ENCODE assay signal across 18 mouse cellular contexts in genomic region chr1:187938652-187939051, GRCm38 (mm10).
DNase-seq lines count a peak whose midpoint lies in the region; ATAC-seq and TF ChIP-seq lines count a peak whose summit lies in the region.
"Had no signal": no experiment of that assay in that cellular context is flagged by ENCODE, and none has a peak within 500 bp of the region (broad histone marks: within the 10 kb centered on the region; RNA-seq: fewer than 3 reads in every experiment).

No protein-coding gene starts in this region.

- CTCF ChIA-PET in Patski (lab: Charles Lee): interaction anchor here (1.3 kb wide), 1 partner anchor 20 kb away, joined by 4 read pairs; no protein-coding TSS in a partner anchor

- H3K27ac ChIP-seq in forebrain, postnatal 0 days (ENCODE audit: low read depth, low read length): no peak overlapping the region
- H3K27ac ChIP-seq in forebrain, embryonic 14.5 days (ENCODE audit: low read depth, low read length): no peak overlapping the region
- H3K27ac ChIP-seq in heart, embryonic 12.5 days (ENCODE audit: poor library complexity, severe bottlenecking): peak overlapping the region; percentile 74
- H3K27ac ChIP-seq: hindbrain, embryonic 12.5 days; limb, embryonic 13.5 days; liver, embryonic 13.5 days; stomach, postnatal 0 days had no signal

- H3K9me3 ChIP-seq in forebrain, postnatal 0 days (ENCODE audit: low read length): no peaks in the 10 kb centered on the region
- H3K9me3 ChIP-seq in forebrain, embryonic 14.5 days (replicated peaks; ENCODE audit: control insufficient read depth, low read length): no peaks in the 10 kb centered on the region
- H3K9me3 ChIP-seq in heart, embryonic 12.5 days (replicated peaks): no peaks in the 10 kb centered on the region
- H3K9me3 ChIP-seq: hindbrain, embryonic 12.5 days; limb, embryonic 13.5 days; liver, embryonic 13.5 days had no signal

- peak; percentile 18 for DNase-seq in forebrain, postnatal 0 days
- DNase-seq in forebrain, embryonic 14.5 days (ENCODE audit: low spot score): no peak
- peak; percentile 3 for DNase-seq in Patski (ENCODE audit: low read depth, low spot score)
- peak; percentile 50 for DNase-seq in heart, postnatal 4 days
- DNase-seq in frontal cortex, postnatal 10 days (ENCODE audit: low spot score in 2 of 2): no peak
- DNase-seq in left cerebral cortex, postnatal 25 days (ENCODE audit: low spot score in 2 of 2): no peak
- DNase-seq in left cerebral cortex, postnatal 10 days (ENCODE audit: extremely low spot score in 1 of 2, low spot score in 2 of 2): no peak
- DNase-seq: adrenal gland, postnatal 14 days; cerebellum, postnatal 25 days; liver, embryonic 13.5 days; retina, postnatal 1 day; right cerebral cortex, postnatal 4 days had no signal

- no peak for ATAC-seq in forebrain, postnatal 0 days
- no peak for ATAC-seq in forebrain, embryonic 14.5 days
- no peak for ATAC-seq in Patski
- ATAC-seq in heart, embryonic 12.5 days (ENCODE audit: insufficient number of reproducible peaks, low FRiP score): no peak
- ATAC-seq: CD4-positive, CD25-positive, alpha-beta regulatory T cell, adult 4 months had no signal

- H3K4me3 ChIP-seq in forebrain, postnatal 0 days (ENCODE audit: low read depth, low read length): no peak overlapping the region
- H3K4me3 ChIP-seq in forebrain, embryonic 14.5 days (ENCODE audit: low read depth, low read length): no peak overlapping the region
- no peak overlapping the region for H3K4me3 ChIP-seq in heart, embryonic 12.5 days
- H3K4me3 ChIP-seq: hindbrain, embryonic 12.5 days; limb, embryonic 13.5 days; liver, embryonic 13.5 days had no signal

- in situ Hi-C loops in Patski (cut with MboI; ENCODE audit: low pct_unique_long_range_greater_than_20kb): no loop called here

- H3K9ac ChIP-seq in forebrain, postnatal 0 days: no peak overlapping the region
- no peak overlapping the region for H3K9ac ChIP-seq in forebrain, embryonic 14.5 days (ENCODE audit: low read length)
- H3K9ac ChIP-seq in heart, embryonic 12.5 days: no peak overlapping the region
- H3K9ac ChIP-seq: hindbrain, embryonic 12.5 days; limb, embryonic 13.5 days; liver, embryonic 13.5 days had no signal

- POLR2A ChIA-PET in Patski (lab: Charles Lee): no interaction called here

- intact Hi-C loops in left cerebral cortex, postnatal 25 days (cut with DNase I): no loop called here
- intact Hi-C loops in left cerebral cortex, postnatal 10 days (cut with DNase I): no loop called here

- WGBS in forebrain, postnatal 0 days: 75% methylated on average over 7 of the region's 7 CpGs
- 90% methylated on average over 7 of the region's 7 CpGs for WGBS in forebrain, embryonic 14.5 days
- WGBS in heart, embryonic 12.5 days: 45% methylated on average over 7 of the region's 7 CpGs

- H3K4me2 ChIP-seq in forebrain, postnatal 0 days (ENCODE audit: low read depth): no peak overlapping the region
- no peak overlapping the region for H3K4me2 ChIP-seq in forebrain, embryonic 14.5 days (ENCODE audit: low read length)
- no peak overlapping the region for H3K4me2 ChIP-seq in heart, embryonic 12.5 days
- H3K4me2 ChIP-seq: hindbrain, embryonic 12.5 days; limb, embryonic 13.5 days; liver, embryonic 13.5 days; midbrain, embryonic 11.5 days had no signal

- H3K27me3 ChIP-seq in forebrain, postnatal 0 days (ENCODE audit: insufficient read depth, low read length): peaks cover 18% of the 10 kb centered on the region
- H3K27me3 ChIP-seq in forebrain, embryonic 14.5 days (replicated peaks; ENCODE audit: control insufficient read depth, insufficient read depth, low read length): no peaks in the 10 kb centered on the region
- H3K27me3 ChIP-seq in Patski: no peaks in the 10 kb centered on the region
- H3K27me3 ChIP-seq in heart, embryonic 12.5 days (replicated peaks): no peaks in the 10 kb centered on the region
- H3K27me3 ChIP-seq: hindbrain, embryonic 12.5 days; limb, embryonic 13.5 days; liver, embryonic 13.5 days had no signal

- no peak for TF ChIP-seq CTCF in forebrain, postnatal 0 days (IDR thresholded peaks at IDR 0.05; ENCODE audit: low read depth)
- no peak for TF ChIP-seq CTCF in Patski (IDR thresholded peaks at IDR 0.05)

- no peaks in the 10 kb centered on the region for H3K4me1 ChIP-seq in forebrain, postnatal 0 days (ENCODE audit: insufficient read depth)
- no peaks in the 10 kb centered on the region; the same call in 1 of the 2 replicates for H3K4me1 ChIP-seq in forebrain, embryonic 14.5 days (ENCODE audit: control insufficient read depth, insufficient read depth, low read length)
- peaks cover 48% of the 10 kb centered on the region for H3K4me1 ChIP-seq in heart, embryonic 12.5 days (replicated peaks)
- H3K4me1 ChIP-seq: liver, embryonic 13.5 days had no signal

- no peaks in the 10 kb centered on the region for H3K36me3 ChIP-seq in forebrain, postnatal 0 days (ENCODE audit: insufficient read depth)
- no peaks in the 10 kb centered on the region for H3K36me3 ChIP-seq in forebrain, embryonic 14.5 days (ENCODE audit: control insufficient read depth, insufficient read depth, low read length)
- no peaks in the 10 kb centered on the region for H3K36me3 ChIP-seq in heart, embryonic 12.5 days
- H3K36me3 ChIP-seq: hindbrain, embryonic 12.5 days; limb, embryonic 13.5 days; liver, embryonic 13.5 days had no signal

Comparison
In these comparisons a context has a peak if more than half of its experiments do, and no peak if none do; other contexts are left out.
1. DNase-seq: peak in forebrain, postnatal 0 days (single experiment), Patski (single experiment) and heart, postnatal 4 days (single experiment); none in forebrain, embryonic 14.5 days (single experiment), frontal cortex, postnatal 10 days (0 of 2), left cerebral cortex, postnatal 25 days (0 of 2) and left cerebral cortex, postnatal 10 days (0 of 2).